Mouse (Mus musculus) ES-E14 (cell line): ENCODE measurements around the gene Gm10229. TPM values are rescaled to one million over a fixed set of nuclear protein-coding genes. Genes with fewer than 3 reads are reported as not detected.
"Not testable (repeated sequence)": the region's sequence is repeated elsewhere in the genome, so short reads cannot be mapped to it uniquely, and the experiment has no call there.

Source experiments
- DNase-seq: peaks from one replicate; pipeline ENCODE4 v3.0.0-alpha.2; 2013; ENCODE audit warnings: low read depth, low spot score
- H3K27ac ChIP-seq: 2 replicates; pipeline ENCODE4 v1.5.1; 2012; ENCODE audit warnings: low read depth, mild to moderate bottlenecking, low read length, moderate library complexity, mixed read lengths; ENCODE audit not compliant: poor library complexity, insufficient read depth, severe bottlenecking
- H3K36me3 ChIP-seq: 2 replicates; pipeline ENCODE4 v1.6.1; 2012; ENCODE audit warnings: mild to moderate bottlenecking, low read length, moderate library complexity, mixed read lengths; ENCODE audit not compliant: control insufficient read depth, poor library complexity, insufficient read depth, severe bottlenecking
- H3K4me1 ChIP-seq, 2 experiments: fragments of 150-350 bp in 1 of 2; sonication (generic) in 1 of 2; 2 replicates each; pipeline ENCODE4 v1.6.1; 2012; ENCODE audit warnings: low read length in 2 of 2, mild to moderate bottlenecking in 1 of 2, mixed read lengths in 1 of 2; ENCODE audit not compliant: control insufficient read depth in 2 of 2, insufficient read depth in 2 of 2, poor library complexity in 1 of 2
- H3K4me3 ChIP-seq, 2 experiments: fragments of 150-350 bp in 1 of 2; sonication (generic) in 1 of 2; 2 replicates each; pipeline ENCODE4 v1.5.1; 2012; ENCODE audit warnings: low read length in 2 of 2, low read depth in 1 of 2, mild to moderate bottlenecking in 1 of 2, mixed read lengths in 1 of 2; ENCODE audit not compliant: insufficient read depth in 1 of 2, poor library complexity in 1 of 2, severe bottlenecking in 1 of 2
- H3K9ac ChIP-seq: 2 replicates; pipeline ENCODE4 v1.6.1; 2012; ENCODE audit warnings: low read depth, mild to moderate bottlenecking, low read length, mixed read lengths; ENCODE audit not compliant: poor library complexity, insufficient read depth, severe bottlenecking
- H3K9me3 ChIP-seq: fragments of 150-350 bp; sonication (generic); 2 replicates; pipeline ENCODE4 v1.6.1; 2012; ENCODE audit warnings: low read depth, mild to moderate bottlenecking, low read length; ENCODE audit not compliant: control insufficient read depth, insufficient read depth
- CHD2 ChIP-seq: IDR thresholded peaks from 2 replicates; pipeline ENCODE4 v1.6.1; 2014; ENCODE audit warnings: mild to moderate bottlenecking, low read depth, low read length, inconsistent platforms
- HCFC1 ChIP-seq: IDR thresholded peaks from 2 replicates; pipeline ENCODE4 v1.6.1; 2012; ENCODE audit warnings: low read length, inconsistent platforms, borderline replicate concordance; ENCODE audit not compliant: insufficient read depth
- MAFK ChIP-seq: IDR thresholded peaks from 2 replicates; pipeline ENCODE4 v1.6.1; 2014; ENCODE audit warnings: mild to moderate bottlenecking, low read depth, low read length, inconsistent platforms; ENCODE audit not compliant: insufficient read depth
- ZC3H11A ChIP-seq: IDR thresholded peaks from 2 replicates; pipeline ENCODE4 v1.6.1; 2012; ENCODE audit warnings: low read depth, mild to moderate bottlenecking, inconsistent platforms, low read length, borderline replicate concordance
- ZNF384 ChIP-seq: IDR thresholded peaks from 2 replicates; pipeline ENCODE4 v1.6.1; 2012; ENCODE audit warnings: low read depth, low read length, inconsistent platforms
- in situ Hi-C, 2 experiments: fragments of 600-800 bp; cut with MboI; formaldehyde crosslinking; loops; one replicate each; pipeline ENCODE4 v1.15.1; 2025; ENCODE audit warnings: low sequenced_read_pairs in 2 of 2, inconsistent platforms in 1 of 2; ENCODE audit not compliant: unreplicated experiment in 2 of 2
- total RNA-seq: library from RNA; depleted of rRNA; stranded (reverse); fragments of 300-350 nt; gene quantifications from 2 replicates; pipeline ENCODE4 v1.2.3, GENCODE M21; 2012; rRNA removed

Gene Gm10229
- not detected in 2 replicates for total RNA-seq

DNA sequence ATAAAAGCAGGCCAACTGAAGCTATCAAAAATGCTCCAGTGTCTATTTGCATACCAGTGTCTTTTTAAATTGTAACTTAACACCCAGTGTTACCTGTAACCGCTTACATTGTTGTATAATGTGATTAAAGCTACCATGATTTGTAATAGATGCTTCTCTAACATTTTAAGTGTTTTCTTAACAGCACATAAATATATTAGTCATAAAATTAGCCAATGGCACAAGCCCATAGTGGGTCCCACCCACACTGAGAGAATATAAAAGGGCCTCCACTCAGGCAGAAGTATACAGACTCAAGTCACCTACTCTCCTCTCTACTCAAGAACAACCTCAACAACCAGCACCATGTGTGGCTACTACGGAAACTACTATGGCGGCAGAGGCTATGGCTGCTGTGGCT lies at the start of gene Gm10229:
TSS of gene Gm10229 (plus strand) at position 301 of the 400 bp plus-strand sequence.
- in situ Hi-C loops, H3K4me1 ChIP-seq, H3K9ac ChIP-seq, H3K9me3 ChIP-seq, H3K27ac ChIP-seq, H3K4me3 ChIP-seq, H3K36me3 ChIP-seq, DNase-seq: not testable (repeated sequence)

- Histone ChIP-seq H3K9ac (no peak within 1 kb of the TSS), H3K9me3 (no peaks in the 10 kb centered on the region), H3K4me1 (0 out of 4 replicates have a peak, but pooled peaks cover 0 to 2% of the 10 kb centered on the region in 2 experiments), H3K27ac (no peak within 1 kb of the TSS), H3K36me3 (no peaks in the 10 kb centered on the region), H3K4me3 (no peak within 1 kb of the TSS)
- no peak for DNase-seq
- in situ Hi-C loops: no loop called here
- no peak for TF ChIP-seq ZC3H11A
- TF ChIP-seq MAFK: no peak
- TF ChIP-seq ZNF384: no peak
- no peak for TF ChIP-seq HCFC1
- no peak for TF ChIP-seq CHD2
Observed at GRCm38 (mm10) chr16:89010659-89011058, 4.4 kb upstream of the Gm10229 start, which contains the start of gene Krtap22-2. Krtap22-2 (minus strand) TSS chr16:89010759.

DNA sequence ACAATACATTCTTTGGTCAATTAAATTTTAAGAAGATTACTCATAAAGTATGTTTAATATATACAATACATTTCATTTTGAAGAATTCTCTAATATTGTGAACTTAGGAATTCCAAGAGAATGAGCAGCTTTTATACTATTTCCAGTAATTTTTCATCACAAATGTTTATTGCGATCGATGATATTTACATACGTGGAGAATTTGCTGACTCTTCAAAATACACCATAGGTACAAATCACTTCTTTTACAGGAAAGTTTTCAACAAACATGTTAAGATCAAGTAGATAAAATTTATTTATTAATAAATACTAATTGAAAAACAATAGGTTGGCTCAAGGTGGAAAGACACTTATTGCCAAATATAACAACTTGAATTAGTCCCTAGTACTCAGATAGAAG lies 1.1 kb upstream of the Gm10229 start:
- DNase-seq: no peak
- H3K4me1 ChIP-seq: 0 out of 4 replicates have a peak, but pooled peaks cover 0 to 2% of the 10 kb centered on the region in 2 experiments
- H3K9ac ChIP-seq: no peak overlapping the region
- no peaks in the 10 kb centered on the region for H3K9me3 ChIP-seq
- H3K27ac ChIP-seq: no peak overlapping the region
- no peak overlapping the region for H3K4me3 ChIP-seq
- in situ Hi-C loops: no loop called here
- no peaks in the 10 kb centered on the region for H3K36me3 ChIP-seq
- TF ChIP-seq MAFK (peak; percentile 70), CHD2 (no peak)

DNA sequence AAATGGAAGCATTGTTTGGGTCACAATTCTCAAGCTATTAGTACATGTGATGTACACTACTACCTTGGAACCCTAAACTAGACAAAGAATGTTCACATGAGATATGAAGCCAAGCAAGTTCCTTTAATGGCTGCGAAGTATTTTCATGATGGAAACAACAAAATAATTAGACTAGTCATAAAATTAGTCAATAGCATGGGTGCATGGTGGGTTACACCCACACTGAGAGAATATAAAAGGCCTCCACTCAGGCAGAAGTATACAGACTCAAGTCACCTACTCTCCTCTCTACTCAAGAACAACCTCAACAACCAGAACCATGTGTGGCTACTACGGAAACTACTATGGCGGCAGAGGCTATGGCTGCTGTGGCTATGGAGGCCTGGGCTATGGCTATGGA lies 16.3 kb downstream of the Gm10229 start, which contains the start of gene Krtap6-1:
TSS of gene Krtap6-1 (plus strand) at position 301 of the 400 bp plus-strand sequence.
- in situ Hi-C loops: not testable (repeated sequence)

GRCm38 (mm10) chr16:89041372-89041771 lies 26.3 kb downstream of the Gm10229 start, which contains the start of gene Gm10228:
Gm10228 (minus strand) TSS chr16:89041472.
- H3K9me3 ChIP-seq, H3K4me1 ChIP-seq, in situ Hi-C loops, H3K27ac ChIP-seq, DNase-seq, H3K9ac ChIP-seq, H3K4me3 ChIP-seq, H3K36me3 ChIP-seq: not testable (repeated sequence)

More for the DNA sequence above, 16.3 kb downstream of the Gm10229 start, which contains the start of gene Krtap6-1:
- not testable (repeated sequence) for H3K9me3 ChIP-seq, H3K27ac ChIP-seq, H3K4me1 ChIP-seq, H3K9ac ChIP-seq, DNase-seq, H3K36me3 ChIP-seq, H3K4me3 ChIP-seq
